Mouse (Mus musculus): ENCODE results near the gene Phxr2. TPM values are rescaled to one million over a fixed set of nuclear protein-coding genes. Genes with fewer than 3 reads are reported as not detected.

Gene Phxr2
- total and polyA plus RNA-seq, 2 experiments from 2014 or later = not detected

DNA sequence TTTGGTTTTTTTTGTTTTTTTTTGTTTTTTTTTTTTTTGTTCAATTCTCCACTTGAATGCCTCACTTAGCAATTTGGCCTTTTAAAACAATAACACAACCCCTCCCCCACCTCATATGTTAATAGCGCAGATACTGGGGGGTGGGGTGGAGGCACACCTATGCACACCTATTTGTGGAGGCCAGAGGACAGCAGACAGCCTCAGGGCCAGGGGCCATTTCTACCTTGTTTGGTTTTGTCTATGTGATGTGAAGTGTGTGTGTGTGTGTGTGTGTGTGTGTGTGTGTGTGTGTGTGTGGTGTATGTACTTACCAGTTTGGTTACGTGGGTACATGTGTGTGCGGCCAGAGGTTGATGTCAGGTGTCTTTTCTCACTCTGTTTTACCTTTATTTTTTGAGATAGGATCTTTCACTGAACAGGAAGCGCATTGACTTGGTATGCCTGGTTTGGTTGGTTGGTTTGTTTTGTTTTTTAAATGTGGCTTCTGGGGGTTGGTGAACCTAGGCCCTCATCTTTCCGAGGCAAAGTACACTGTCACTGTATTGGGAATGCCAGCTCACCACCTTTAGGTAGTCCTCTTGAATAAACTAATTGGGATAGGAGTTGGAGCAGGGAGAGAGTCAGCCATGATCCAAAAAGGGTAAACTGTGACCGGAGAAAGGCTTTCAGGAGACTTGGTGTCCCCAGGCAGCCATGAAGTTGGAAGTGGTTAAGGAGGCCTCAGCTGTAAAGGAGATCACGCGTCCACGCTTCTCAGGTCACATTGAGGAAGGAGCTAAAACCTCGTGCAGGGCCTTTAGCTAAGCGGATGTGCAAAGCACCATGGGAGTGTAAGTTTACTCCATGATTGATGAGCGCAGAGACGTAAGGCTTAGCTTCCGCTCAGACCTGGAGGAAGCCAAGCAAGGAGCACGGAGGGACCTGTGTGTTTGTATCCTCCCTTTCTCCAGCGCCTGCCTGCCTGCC, 9.2 kb downstream of the Phxr2 start:
- Histone ChIP-seq H3K4me2 (ENCODE audit: low read depth, low read length, poor library complexity, severe bottlenecking) (no peak overlapping the region), H3K9ac (replicated peaks; ENCODE audit: low read length, poor library complexity, severe bottlenecking) (no peak overlapping the region), H3K27me3 (ENCODE audit: insufficient read depth, low read length) (no peaks in the 10 kb centered on the region), H3K27ac (ENCODE audit: low read depth, low read length) (no peak overlapping the region), H3K9me3 (ENCODE audit: low read length) (no peaks in the 10 kb centered on the region), H3K4me1 (ENCODE audit: insufficient read depth, low read length) (no peaks in the 10 kb centered on the region), H3K4me3 (ENCODE audit: low read depth, low read length) (no peak overlapping the region), H3K36me3 (ENCODE audit: insufficient read depth, low read length) (no peaks in the 10 kb centered on the region)
- WGBS = 93% methylated on average over 16 of the region's 16 CpGs
- no peak for DNase-seq (ENCODE audit: low spot score)
- TF ChIP-seq CTCF (IDR thresholded peaks at IDR 0.05) = no peak
- ATAC-seq (ENCODE audit: low FRiP score) = no peak

GRCm38 (mm10) chr10:99116237-99116632, 9.9 kb downstream of the Phxr2 start:
- H3K4me3 ChIP-seq (ENCODE audit: low read depth, low read length) = no peak overlapping the region
- no peak overlapping the region for H3K9ac ChIP-seq (replicated peaks; ENCODE audit: low read length, poor library complexity, severe bottlenecking)
- H3K36me3 ChIP-seq (ENCODE audit: insufficient read depth, low read length) = no peaks in the 10 kb centered on the region; the same call in 1 of the 2 replicates
- H3K27me3 ChIP-seq (ENCODE audit: insufficient read depth, low read length) = no peaks in the 10 kb centered on the region
- no peak for DNase-seq (ENCODE audit: low spot score)
- H3K4me1 ChIP-seq (ENCODE audit: insufficient read depth, low read length) = no peaks in the 10 kb centered on the region; the same call in 1 of the 2 replicates
- 80% methylated on average over 8 of the region's 8 CpGs for WGBS
- no peak overlapping the region for H3K27ac ChIP-seq (ENCODE audit: low read depth, low read length)
- no peak overlapping the region for H3K4me2 ChIP-seq (ENCODE audit: low read depth, low read length, poor library complexity, severe bottlenecking)
- ATAC-seq (ENCODE audit: low FRiP score) = no peak
- H3K9me3 ChIP-seq (ENCODE audit: low read length) = no peaks in the 10 kb centered on the region
- no peak for TF ChIP-seq CTCF (IDR thresholded peaks at IDR 0.05)

DNA sequence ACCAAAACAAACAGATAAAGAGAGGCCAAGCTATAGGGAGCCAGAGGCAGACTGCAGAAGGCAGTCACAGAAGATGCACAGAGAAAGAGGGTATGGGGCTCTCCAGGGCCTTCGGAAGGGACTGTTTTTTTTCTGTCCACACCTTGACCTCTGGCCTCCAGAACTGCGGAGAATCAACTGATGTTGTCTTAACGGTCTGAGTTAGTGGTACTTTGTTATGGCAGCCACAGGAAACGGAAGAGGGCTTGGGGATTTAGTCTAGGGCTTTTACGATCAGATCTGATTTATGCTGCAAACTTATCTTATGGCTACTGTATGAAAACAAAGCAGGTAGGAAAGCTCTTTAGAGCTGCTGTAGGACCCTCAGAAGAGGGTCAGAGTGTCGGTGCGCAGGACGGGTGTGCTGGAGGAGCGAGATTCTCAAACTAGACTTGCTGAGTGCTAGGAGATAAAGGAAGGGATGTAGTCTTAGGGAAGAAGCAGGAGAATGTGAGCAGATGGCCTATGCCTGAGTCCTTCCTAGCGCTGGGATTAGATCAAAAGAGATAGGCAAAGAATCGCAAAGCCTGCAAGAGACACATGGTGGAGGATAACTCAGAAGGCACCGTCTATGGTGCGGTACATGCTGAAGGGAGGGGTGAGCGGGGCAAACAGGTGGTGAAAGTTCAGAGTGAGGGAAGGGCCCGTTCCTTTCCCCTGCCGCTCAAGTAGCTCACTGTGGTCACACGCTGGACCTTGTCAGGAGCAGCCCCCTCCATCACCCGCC, 10.5 kb downstream of the Phxr2 start:
- WGBS = 71% methylated on average over 18 of the region's 18 CpGs

GRCm38 (mm10) chr10:99114295-99114694, 11.8 kb downstream of the Phxr2 start:
- H3K27me3 ChIP-seq (ENCODE audit: insufficient read depth, low read length) = no peaks in the 10 kb centered on the region
- H3K9ac ChIP-seq (replicated peaks; ENCODE audit: low read length, poor library complexity, severe bottlenecking) = no peak overlapping the region
- no peak for TF ChIP-seq CTCF (IDR thresholded peaks at IDR 0.05)
- no peak overlapping the region for H3K27ac ChIP-seq (ENCODE audit: low read depth, low read length)
- DNase-seq (ENCODE audit: low spot score) (no peak), ATAC-seq (ENCODE audit: low FRiP score) (no peak)
- no peak overlapping the region for H3K4me3 ChIP-seq (ENCODE audit: low read depth, low read length)
- no peaks in the 10 kb centered on the region; the same call in 1 of the 2 replicates for H3K4me1 ChIP-seq (ENCODE audit: insufficient read depth, low read length)
- WGBS = 82% methylated on average over 8 of the region's 8 CpGs
- no peaks in the 10 kb centered on the region for H3K9me3 ChIP-seq (ENCODE audit: low read length)
- H3K4me2 ChIP-seq (ENCODE audit: low read depth, low read length, poor library complexity, severe bottlenecking) = no peak overlapping the region
- H3K36me3 ChIP-seq (ENCODE audit: insufficient read depth, low read length) = no peaks in the 10 kb centered on the region; the same call in 1 of the 2 replicates

More for the DNA sequence above, 10.5 kb downstream of the Phxr2 start:
- no peaks in the 10 kb centered on the region; the same call in 1 of the 2 replicates for H3K4me1 ChIP-seq (ENCODE audit: insufficient read depth, low read length)
- no peaks in the 10 kb centered on the region; the same call in 1 of the 2 replicates for H3K36me3 ChIP-seq (ENCODE audit: insufficient read depth, low read length)
- H3K27ac ChIP-seq (ENCODE audit: low read depth, low read length) = no peak overlapping the region
- no peaks in the 10 kb centered on the region for H3K27me3 ChIP-seq (ENCODE audit: insufficient read depth, low read length)
- DNase-seq (ENCODE audit: low spot score) (no peak), ATAC-seq (ENCODE audit: low FRiP score) (no peak)
- no peaks in the 10 kb centered on the region for H3K9me3 ChIP-seq (ENCODE audit: low read length)
- H3K4me2 ChIP-seq (ENCODE audit: low read depth, low read length, poor library complexity, severe bottlenecking) = no peak overlapping the region
- H3K4me3 ChIP-seq (ENCODE audit: low read depth, low read length) = no peak overlapping the region
- no peak overlapping the region for H3K9ac ChIP-seq (replicated peaks; ENCODE audit: low read length, poor library complexity, severe bottlenecking)
- no peak for TF ChIP-seq CTCF (IDR thresholded peaks at IDR 0.05)

GRCm38 (mm10) chr10:99113533-99113932, 12.6 kb downstream of the Phxr2 start:
- no peak for DNase-seq (ENCODE audit: low spot score)
- Histone ChIP-seq H3K4me3 (ENCODE audit: low read depth, low read length) (no peak overlapping the region), H3K27me3 (ENCODE audit: insufficient read depth, low read length) (no peaks in the 10 kb centered on the region), H3K27ac (ENCODE audit: low read depth, low read length) (no peak overlapping the region), H3K4me2 (ENCODE audit: low read depth, low read length, poor library complexity, severe bottlenecking) (no peak overlapping the region), H3K9ac (replicated peaks; ENCODE audit: low read length, poor library complexity, severe bottlenecking) (no peak overlapping the region), H3K4me1 (ENCODE audit: insufficient read depth, low read length) (no peaks in the 10 kb centered on the region; the same call in 1 of the 2 replicates), H3K36me3 (ENCODE audit: insufficient read depth, low read length) (no peaks in the 10 kb centered on the region; the same call in 1 of the 2 replicates), H3K9me3 (ENCODE audit: low read length) (no peaks in the 10 kb centered on the region)
- no peak for TF ChIP-seq CTCF (IDR thresholded peaks at IDR 0.05)
- 51% methylated on average over 3 of the region's 3 CpGs for WGBS
- no peak for ATAC-seq (ENCODE audit: low FRiP score)

All from midbrain, postnatal 0 days (tissue).